Mouse (Mus musculus) ovary, postnatal 10 days (tissue): ENCODE results near the gene Mmp14.

Source experiments
- DNase-seq: peaks from one replicate; pipeline ENCODE4 v3.0.0; 2022; ENCODE audit warnings: low spot score

Gene Mmp14

GRCm38 (mm10) chr14:54475941-54476844 lies 44.8 kb downstream of the Mmp14 start, which contains the start of gene Rem2:
Gene Rem2 (plus strand): TSS chr14:54476100.
- no peak for DNase-seq

GRCm38 (mm10) chr14:54477172-54477909 lies 45.9 kb downstream of the Mmp14 start:
- DNase-seq: no peak

GRCm38 (mm10) chr14:54479451-54479920 lies 48.1 kb downstream of the Mmp14 start:
- DNase-seq: no peak

- DNase-seq: no peak
Measured at GRCm38 (mm10) chr14:54480673-54481072, 49.3 kb downstream of the Mmp14 start.

GRCm38 (mm10) chr14:54481402-54481801 lies 50.0 kb downstream of the Mmp14 start:
- DNase-seq: no peak

- DNase-seq: no peak
Measured at GRCm38 (mm10) chr14:54482498-54482897, 51.1 kb downstream of the Mmp14 start.

- no peak for DNase-seq
Measured at GRCm38 (mm10) chr14:54485899-54486298, 54.5 kb downstream of the Mmp14 start.

GRCm38 (mm10) chr14:54487732-54488131 lies 56.3 kb downstream of the Mmp14 start:
- DNase-seq: no peak

- DNase-seq: no peak
Measured at GRCm38 (mm10) chr14:54488350-54488749, 56.9 kb downstream of the Mmp14 start.

- no peak for DNase-seq
Measured at GRCm38 (mm10) chr14:54492345-54493131, 61.1 kb downstream of the Mmp14 start.

- DNase-seq: no peak
Measured at GRCm38 (mm10) chr14:54493236-54493635, 61.8 kb downstream of the Mmp14 start.

GRCm38 (mm10) chr14:54494234-54494633 lies 62.8 kb downstream of the Mmp14 start:
- DNase-seq: no peak
